Mouse (Mus musculus): ENCODE results near the gene Atxn7l1.

GRCm38 (mm10) chr12:33181875-33182274, 34.4 kb downstream of the Atxn7l1 start:
- TF ChIP-seq CTCF (IDR thresholded peaks at IDR 0.05; ENCODE audit: low read depth, low read length) (no peak), POLR2A (IDR thresholded peaks at IDR 0.05; ENCODE audit: borderline replicate concordance, low read depth, low read length) (no peak)

All from bone marrow macrophage, adult 2 months (primary cell).